Mouse (Mus musculus) lung, adult 2 months (tissue): ENCODE measurements around the gene Apobec3. TPM values are rescaled to one million over a fixed set of nuclear protein-coding genes. Genes with fewer than 3 reads are reported as not detected.
A peak's percentile ranks its signal among the peaks of the same experiment; 100 is the strongest.
"Not testable (repeated sequence)": the region's sequence is repeated elsewhere in the genome, so short reads cannot be mapped to it uniquely, and the experiment has no call there.

Experiments used
- DNase-seq: peaks from one replicate; pipeline ENCODE4 v3.0.0; 2022
- H3K4me1 ChIP-seq: fragments of 200-500 bp; 2 replicates; pipeline ENCODE4 v1.6.1; 2011; ENCODE audit warnings: low read length; ENCODE audit not compliant: control insufficient read depth, insufficient read depth
- H3K4me3 ChIP-seq: fragments of 200-500 bp; replicated peaks from 2 replicates; pipeline ENCODE3; 2011; ENCODE audit warnings: low read depth, mild to moderate bottlenecking, control low read depth, low read length; ENCODE audit errors: extremely low read depth
- CTCF ChIP-seq: fragments of 200-500 bp; IDR thresholded peaks from 2 replicates; pipeline ENCODE4 v1.5.1; 2011; ENCODE audit warnings: mild to moderate bottlenecking, low read length, control low read depth; ENCODE audit not compliant: insufficient read depth
- POLR2A ChIP-seq: fragments of 200-500 bp; IDR thresholded peaks from 2 replicates; pipeline ENCODE4 v1.6.1; 2011; ENCODE audit warnings: low read depth, mild to moderate bottlenecking, control low read depth, low read length, borderline replicate concordance; ENCODE audit errors: extremely low read depth
- WGBS: fragments of 180-500 bp; shearing (Covaris S2); methylation state at CpG from one replicate; pipeline ENCODE4 v1.1.7; 2018; 5-methylcytosine and 5-hydroxymethylcytosine counted together
- polyA plus RNA-seq: library from polyadenylated mRNA; depleted of rRNA; stranded (reverse); fragments of >200 nt; gene quantifications from 2 replicates; pipeline ENCODE4 v1.2.3, GENCODE M21; 2012

Apobec3 gene
- polyA plus RNA-seq, 1 experiment = 36.7 TPM

- Histone ChIP-seq H3K4me1 (peaks cover 32% of the 10 kb centered on the region), H3K4me3 (no peak overlapping the region)
- no peak for DNase-seq
- 56% methylated on average over 4 of the region's 4 CpGs for WGBS
- no peak for TF ChIP-seq CTCF
- TF ChIP-seq POLR2A = no peak
Observed at GRCm38 (mm10) chr15:79894343-79894742, 2.9 kb downstream of the Apobec3 start.

- 49% methylated on average over 12 of the region's 23 CpGs for WGBS
- DNase-seq = not testable (repeated sequence)
- peak; percentile 28; the same call in 1 of the 2 replicates for TF ChIP-seq POLR2A
- Histone ChIP-seq H3K4me1 (peaks cover 32% of the 10 kb centered on the region), H3K4me3 (peak overlapping the region; percentile 33)
Observed at GRCm38 (mm10) chr15:79895221-79896079, 4.0 kb downstream of the Apobec3 start.

- TF ChIP-seq POLR2A (no peak), CTCF (no peak)
- WGBS = 39% methylated on average over 9 of the region's 9 CpGs
- DNase-seq = no peak
- Histone ChIP-seq H3K4me1 (peaks cover 30% of the 10 kb centered on the region), H3K4me3 (no peak overlapping the region)
Observed at GRCm38 (mm10) chr15:79896080-79896725, 4.7 kb downstream of the Apobec3 start.

DNA sequence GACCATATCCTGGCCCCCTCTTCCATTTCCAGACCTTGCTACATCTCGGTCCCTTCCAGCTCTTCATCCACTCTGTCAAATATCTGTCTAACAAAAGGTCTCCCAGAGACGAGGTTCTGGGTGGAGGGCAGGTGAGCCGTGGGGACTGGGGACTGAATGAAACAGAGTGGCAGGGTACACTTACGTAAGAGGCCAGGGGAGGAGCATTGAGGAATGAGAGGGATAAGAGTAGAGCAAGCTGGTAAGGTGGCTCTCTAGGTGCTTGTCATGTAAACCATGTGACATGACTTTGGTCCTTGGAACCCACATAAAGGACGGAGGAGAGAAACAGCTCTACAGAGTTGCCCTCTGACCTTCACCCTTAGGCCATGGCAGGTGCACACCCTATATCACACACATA lies 7.5 kb downstream of the Apobec3 start:
- 69% methylated on average over 5 of the region's 5 CpGs for WGBS
- no peak for DNase-seq
- TF ChIP-seq CTCF = no peak
- no peak for TF ChIP-seq POLR2A
- Histone ChIP-seq H3K4me3 (no peak overlapping the region), H3K4me1 (peaks cover 27% of the 10 kb centered on the region)

DNA sequence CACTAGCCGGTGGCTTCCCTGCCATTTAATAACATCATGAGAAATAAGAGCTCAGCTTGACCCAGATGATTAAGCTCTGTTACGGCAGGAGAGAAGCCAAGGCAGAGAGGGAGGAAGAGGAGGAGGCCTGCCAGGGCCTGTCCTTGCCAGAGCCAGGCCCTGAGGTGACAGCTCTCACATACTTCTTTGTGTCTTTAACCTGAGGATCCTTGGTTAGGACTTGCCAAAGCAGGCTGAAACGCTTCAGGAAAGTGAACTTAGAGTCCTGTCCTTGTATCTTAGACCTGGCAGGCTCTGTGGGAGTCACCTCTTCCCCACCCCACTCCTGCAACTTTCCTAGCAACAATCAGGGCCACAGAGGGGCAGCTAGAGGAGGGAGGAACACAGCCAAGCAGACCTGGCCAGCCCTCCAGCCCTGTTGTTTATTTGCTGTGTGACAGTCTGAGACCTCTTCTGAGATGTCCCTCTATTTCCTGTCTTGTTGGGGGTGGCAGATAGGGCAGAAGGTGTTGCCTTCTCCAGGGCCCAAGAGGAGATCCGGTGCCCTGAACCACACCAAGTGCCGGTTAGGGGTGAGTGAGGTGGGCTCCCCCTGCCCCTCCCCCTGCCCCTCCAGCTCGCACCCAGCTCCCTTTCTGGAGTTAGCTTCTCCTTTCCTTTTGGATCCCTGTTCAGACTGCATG lies 8.5 kb downstream of the Apobec3 start:
- Histone ChIP-seq H3K4me3 (no peak overlapping the region), H3K4me1 (peaks cover 22% of the 10 kb centered on the region)
- DNase-seq = no peak
- TF ChIP-seq POLR2A (no peak), CTCF (no peak)
- 62% methylated on average over 6 of the region's 6 CpGs for WGBS

GRCm38 (mm10) chr15:79900751-79901150 lies 9.3 kb downstream of the Apobec3 start:
- Histone ChIP-seq H3K4me3 (no peak overlapping the region), H3K4me1 (peaks cover 19% of the 10 kb centered on the region)
- WGBS = 54% methylated on average over 7 of the region's 7 CpGs
- no peak for DNase-seq
- TF ChIP-seq POLR2A = no peak
- TF ChIP-seq CTCF = no peak

DNA sequence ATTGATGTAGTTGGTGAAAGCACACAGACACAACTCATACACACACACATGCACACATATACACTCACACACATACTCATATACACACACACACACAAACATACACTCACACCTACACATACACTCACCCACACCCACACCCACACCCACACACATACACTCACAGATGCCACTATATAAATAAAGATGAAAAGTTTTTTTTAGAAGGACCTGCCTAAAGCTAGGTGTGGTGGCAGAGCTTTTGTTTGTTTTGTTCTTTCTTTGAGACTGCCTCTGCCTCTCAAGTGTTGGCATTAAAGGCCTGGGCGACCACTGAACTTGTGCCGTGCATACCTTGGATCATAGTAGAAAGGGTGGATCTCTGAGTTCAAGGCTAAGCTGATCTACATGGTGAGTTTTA lies 9.9 kb downstream of the Apobec3 start:
- whole genome bisulfite sequencing = 59% methylated on average over 2 of the region's 2 CpGs
- no peak for TF ChIP-seq CTCF
- TF ChIP-seq POLR2A = no peak
- no peak for DNase-seq

GRCm38 (mm10) chr15:79903081-79903480 lies 11.6 kb downstream of the Apobec3 start:
- H3K4me1 ChIP-seq = peaks cover 10% of the 10 kb centered on the region
- 93% methylated on average over 8 of the region's 8 CpGs for WGBS
- DNase-seq, H3K4me3 ChIP-seq: not testable (repeated sequence)

More for the DNA sequence above, 9.9 kb downstream of the Apobec3 start:
- no peak overlapping the region for H3K4me3 ChIP-seq
- peaks cover 14% of the 10 kb centered on the region for H3K4me1 ChIP-seq

DNA sequence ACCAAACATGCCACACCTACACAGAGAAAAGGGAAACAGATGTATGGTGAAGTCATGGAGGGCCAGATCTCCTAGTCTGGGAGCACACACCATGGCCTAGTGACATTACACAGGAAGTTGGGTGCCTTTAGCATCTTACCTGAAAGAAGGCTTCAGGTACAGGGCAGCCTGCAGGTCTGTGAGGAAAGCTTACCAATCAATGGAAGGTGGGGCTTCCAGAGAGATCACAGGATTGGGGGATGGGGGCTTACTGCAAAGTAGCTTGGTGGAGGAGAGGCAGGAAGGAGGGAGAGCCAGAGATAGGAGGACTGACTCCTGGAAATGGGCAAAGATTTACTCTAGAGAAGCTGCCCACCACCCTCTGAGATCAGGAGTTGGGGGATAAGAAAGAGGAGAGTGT lies 12.5 kb downstream of the Apobec3 start:
- Histone ChIP-seq H3K4me1 (peaks cover 7% of the 10 kb centered on the region), H3K4me3 (no peak overlapping the region)
- DNase-seq = no peak
- no peak for TF ChIP-seq POLR2A
- TF ChIP-seq CTCF = no peak

- DNase-seq, H3K4me3 ChIP-seq, H3K4me1 ChIP-seq: not testable (repeated sequence)
- WGBS = 88% methylated on average over 11 of the region's 11 CpGs
Observed at GRCm38 (mm10) chr15:79904678-79905077, 13.2 kb downstream of the Apobec3 start.
